Mouse (Mus musculus) brain, embryonic 14.5 days (tissue): ENCODE measurements at regions not wholly inside any gene's neighbourhood (a gene's known extent, or its start where the extent isn't known, plus 50 kb on each side); places are given as distances from the start of the nearest gene placed in this dataset.

Source experiments
- DNase-seq: peaks from one replicate; pipeline ENCODE4 v3.0.0-alpha.2; 2011; ENCODE audit warnings: low read depth
- CTCF ChIP-seq: fragments of 200-500 bp; IDR thresholded peaks from 2 replicates; pipeline ENCODE4 v1.5.1; 2012; ENCODE audit warnings: inconsistent platforms, mild to moderate bottlenecking, moderate library complexity, borderline replicate concordance; ENCODE audit not compliant: insufficient read depth, insufficient read length; ENCODE audit errors: extremely low read depth
- POLR2A ChIP-seq: fragments of 200-500 bp; IDR thresholded peaks from 2 replicates; pipeline ENCODE4 v1.6.1; 2012; ENCODE audit warnings: mild to moderate bottlenecking, inconsistent platforms, borderline replicate concordance; ENCODE audit not compliant: poor library complexity, insufficient read depth, insufficient read length, severe bottlenecking; ENCODE audit errors: extremely low read depth

- TF ChIP-seq CTCF, result no peak
- TF ChIP-seq POLR2A, result no peak
- DNase-seq, result peak; percentile 84
Observed at GRCm38 (mm10) chr2:178784822-178785589, 354.7 kb downstream of the Cdh26 start.

- TF ChIP-seq POLR2A (no peak), CTCF (no peak)
- DNase-seq, result peak; percentile 36
Observed at GRCm38 (mm10) chr2:178785843-178786242, 355.5 kb downstream of the Cdh26 start.

GRCm38 (mm10) chr2:178795841-178796240 lies 365.5 kb downstream of the Cdh26 start:
- TF ChIP-seq POLR2A, result no peak
- DNase-seq, result no peak

GRCm38 (mm10) chr2:178801464-178801863 lies 371.1 kb downstream of the Cdh26 start:
- no peak for TF ChIP-seq CTCF
- no peak for TF ChIP-seq POLR2A
- no peak for DNase-seq

- no peak for DNase-seq
- TF ChIP-seq POLR2A (no peak), CTCF (no peak)
Observed at GRCm38 (mm10) chr2:178805283-178805682, 375.0 kb downstream of the Cdh26 start.

- TF ChIP-seq CTCF (no peak), POLR2A (no peak)
- DNase-seq, result no peak
Observed at GRCm38 (mm10) chr2:178821552-178821951, 391.2 kb downstream of the Cdh26 start.

- no peak for TF ChIP-seq CTCF
- TF ChIP-seq POLR2A, result no peak
- no peak for DNase-seq
Observed at GRCm38 (mm10) chr2:178830313-178830712, 400.0 kb downstream of the Cdh26 start.

GRCm38 (mm10) chr2:178834986-178835385 lies 404.7 kb downstream of the Cdh26 start:
- TF ChIP-seq CTCF, result no peak
- no peak for TF ChIP-seq POLR2A
- DNase-seq, result no peak

- TF ChIP-seq CTCF, result no peak
- no peak for TF ChIP-seq POLR2A
- peak; percentile 49 for DNase-seq
Observed at GRCm38 (mm10) chr2:178838571-178838970, 408.2 kb downstream of the Cdh26 start.

GRCm38 (mm10) chr2:178840975-178841374 lies 410.6 kb downstream of the Cdh26 start:
- peak; percentile 95 for DNase-seq
- TF ChIP-seq POLR2A (no peak), CTCF (no peak)

GRCm38 (mm10) chr2:178842595-178842994 lies 412.3 kb downstream of the Cdh26 start:
- TF ChIP-seq CTCF, result no peak
- no peak for TF ChIP-seq POLR2A
- DNase-seq, result peak; percentile 79

- DNase-seq, result no peak
- TF ChIP-seq CTCF (no peak), POLR2A (no peak)
Observed at GRCm38 (mm10) chr2:178843458-178843857, 413.1 kb downstream of the Cdh26 start.
